Mouse (Mus musculus): ENCODE data around the gene Zfp961.
"Not testable (repeated sequence)": the region's sequence is repeated elsewhere in the genome, so short reads cannot be mapped to it uniquely, and the experiment has no call there.

The Zfp961 gene

GRCm38 (mm10) chr8:71961796-71962195 is 11.0 kb downstream of the Zfp961 start:
- in situ Hi-C loops (cut with MboI): no loop called here

GRCm38 (mm10) chr8:71964051-71964450 is 13.2 kb downstream of the Zfp961 start:
- in situ Hi-C loops (cut with MboI): no loop called here

DNA sequence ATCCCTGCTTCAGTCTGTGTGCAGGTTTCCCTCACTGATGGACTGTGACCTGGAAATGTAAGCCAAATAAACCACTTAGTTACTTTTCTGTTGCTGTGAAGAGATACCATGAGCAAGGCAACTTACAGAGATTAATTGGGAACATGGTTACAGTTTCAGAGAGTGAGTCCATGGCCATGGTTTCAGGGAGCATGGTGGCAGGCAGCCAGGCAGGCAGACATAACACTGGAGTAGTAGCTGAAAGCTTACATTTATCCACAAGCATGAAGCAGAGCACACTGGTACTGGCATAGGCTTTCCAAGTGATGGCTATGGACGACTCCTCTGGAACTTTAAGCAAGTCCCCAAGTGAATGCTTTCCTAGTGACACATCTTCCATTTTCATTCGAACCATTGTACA is 14.3 kb downstream of the Zfp961 start:
- in situ Hi-C loops (cut with MboI): no loop called here

GRCm38 (mm10) chr8:71966411-71966810 is 15.6 kb downstream of the Zfp961 start:
- in situ Hi-C loops (cut with MboI): no loop called here

DNA sequence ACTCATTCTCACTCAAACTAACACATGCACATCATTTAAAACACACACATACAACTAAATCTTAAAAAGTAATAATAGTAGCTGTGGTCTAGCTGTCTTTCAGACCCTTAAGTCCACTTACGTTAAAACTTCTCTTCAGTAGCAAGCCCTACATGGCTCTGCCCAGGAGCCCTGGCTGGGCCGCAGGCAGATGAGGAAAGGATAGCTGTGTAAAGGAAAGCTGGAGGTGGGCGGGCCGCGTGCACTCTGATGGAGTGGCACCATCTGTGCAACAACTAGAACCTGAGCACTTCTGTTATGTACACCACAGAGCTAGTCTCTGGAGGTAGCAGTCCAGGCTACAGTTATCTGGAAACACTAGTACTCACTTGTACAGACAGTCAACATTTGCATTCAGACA is 16.4 kb downstream of the Zfp961 start:
- in situ Hi-C loops (cut with MboI): no loop called here

GRCm38 (mm10) chr8:71968100-71968499 is 17.3 kb downstream of the Zfp961 start:
- in situ Hi-C loops (cut with MboI): no loop called here

DNA sequence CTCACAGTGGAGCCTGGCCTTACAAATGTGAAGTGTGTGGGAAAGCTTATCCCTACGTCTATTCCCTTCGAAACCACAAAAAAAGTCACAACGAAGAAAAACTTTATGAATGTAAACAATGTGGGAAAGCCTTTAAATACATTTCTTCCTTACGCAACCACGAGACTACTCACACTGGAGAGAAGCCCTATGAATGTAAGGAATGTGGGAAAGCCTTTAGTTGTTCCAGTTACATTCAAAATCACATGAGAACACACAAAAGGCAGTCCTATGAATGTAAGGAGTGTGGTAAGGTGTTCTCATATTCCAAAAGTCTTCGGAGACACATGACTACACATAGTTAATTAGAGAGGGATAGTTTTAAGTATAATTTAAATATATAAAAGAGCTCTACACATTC is 17.8 kb downstream of the Zfp961 start:
- in situ Hi-C loops (cut with MboI): no loop called here

- in situ Hi-C loops (cut with MboI): no loop called here
Measured at GRCm38 (mm10) chr8:71971945-71972344, 21.1 kb downstream of the Zfp961 start.

DNA sequence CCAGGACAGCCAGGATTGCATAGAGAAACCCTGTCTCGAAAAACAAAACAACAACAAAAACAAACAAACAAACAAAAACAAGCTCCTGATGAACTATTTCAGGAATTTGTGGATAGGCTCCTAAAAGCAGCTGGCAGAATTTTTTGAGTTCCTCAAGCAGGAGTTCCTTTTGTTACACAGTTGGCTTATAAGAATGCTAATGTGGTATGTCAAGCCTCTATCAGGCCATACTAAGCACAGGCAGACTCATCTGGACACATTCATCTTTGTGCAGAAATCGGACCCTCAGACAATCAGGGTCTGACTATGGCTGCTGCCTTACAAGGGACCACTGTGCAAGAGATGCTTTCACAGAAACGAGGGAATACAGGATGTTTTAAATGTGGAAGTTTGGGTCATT is 23.4 kb downstream of the Zfp961 start:
- in situ Hi-C loops (cut with MboI): no loop called here

- in situ Hi-C loops (cut with MboI): loop anchor here (25.0 kb wide), 1 partner anchor 844 kb away; no protein-coding TSS in a partner anchor
Measured at GRCm38 (mm10) chr8:71981032-71981431, 30.2 kb downstream of the Zfp961 start.

DNA sequence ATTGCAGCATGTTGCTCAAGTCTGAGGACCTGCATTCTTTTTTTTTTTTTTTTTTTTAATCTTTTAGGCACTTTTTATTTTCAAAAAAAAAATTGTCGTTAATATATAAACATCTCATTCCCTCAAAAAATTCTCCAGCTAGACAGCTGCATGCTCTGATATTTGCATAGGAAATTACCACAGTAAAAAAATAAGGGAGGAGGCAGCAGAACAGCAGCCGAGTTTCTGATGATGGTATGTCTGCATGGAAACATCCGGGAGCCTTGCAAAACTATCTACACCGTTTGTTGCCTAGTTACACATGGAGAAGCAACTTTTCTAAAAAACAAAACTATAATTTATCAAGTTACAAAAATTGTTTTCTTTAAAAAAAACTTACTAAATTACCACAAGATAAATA is 30.6 kb downstream of the Zfp961 start:
- in situ Hi-C loops (cut with MboI): loop anchor here (25.0 kb wide), 1 partner anchor 844 kb away; no protein-coding TSS in a partner anchor

DNA sequence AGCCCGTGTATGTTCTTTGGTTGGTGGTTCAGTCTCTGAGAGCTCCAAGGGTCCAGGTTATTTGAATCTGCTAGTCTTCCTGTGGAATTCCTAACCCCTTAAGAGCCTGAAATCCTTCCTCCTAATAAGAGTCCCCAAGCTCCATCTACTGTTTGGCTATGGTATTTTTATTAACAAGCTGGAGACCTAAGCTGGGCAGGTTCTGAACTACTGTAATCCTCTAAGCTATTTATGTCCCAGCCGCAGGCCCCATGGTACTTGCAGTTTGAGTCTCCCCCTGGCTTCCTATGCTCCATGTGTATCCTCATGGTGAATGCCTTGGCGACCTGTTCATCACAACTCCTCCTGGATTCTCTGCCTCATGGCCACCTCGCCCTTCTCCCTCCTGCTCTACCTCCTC is 33.8 kb downstream of the Zfp961 start:
- in situ Hi-C loops (cut with MboI): loop anchor here (25.0 kb wide), 1 partner anchor 847 kb away; no protein-coding TSS in a partner anchor

GRCm38 (mm10) chr8:71988110-71988866 is 37.5 kb downstream of the Zfp961 start:
- in situ Hi-C loops (cut with MboI): loop anchor here (25.0 kb wide), 1 partner anchor 851 kb away; no protein-coding TSS in a partner anchor

DNA sequence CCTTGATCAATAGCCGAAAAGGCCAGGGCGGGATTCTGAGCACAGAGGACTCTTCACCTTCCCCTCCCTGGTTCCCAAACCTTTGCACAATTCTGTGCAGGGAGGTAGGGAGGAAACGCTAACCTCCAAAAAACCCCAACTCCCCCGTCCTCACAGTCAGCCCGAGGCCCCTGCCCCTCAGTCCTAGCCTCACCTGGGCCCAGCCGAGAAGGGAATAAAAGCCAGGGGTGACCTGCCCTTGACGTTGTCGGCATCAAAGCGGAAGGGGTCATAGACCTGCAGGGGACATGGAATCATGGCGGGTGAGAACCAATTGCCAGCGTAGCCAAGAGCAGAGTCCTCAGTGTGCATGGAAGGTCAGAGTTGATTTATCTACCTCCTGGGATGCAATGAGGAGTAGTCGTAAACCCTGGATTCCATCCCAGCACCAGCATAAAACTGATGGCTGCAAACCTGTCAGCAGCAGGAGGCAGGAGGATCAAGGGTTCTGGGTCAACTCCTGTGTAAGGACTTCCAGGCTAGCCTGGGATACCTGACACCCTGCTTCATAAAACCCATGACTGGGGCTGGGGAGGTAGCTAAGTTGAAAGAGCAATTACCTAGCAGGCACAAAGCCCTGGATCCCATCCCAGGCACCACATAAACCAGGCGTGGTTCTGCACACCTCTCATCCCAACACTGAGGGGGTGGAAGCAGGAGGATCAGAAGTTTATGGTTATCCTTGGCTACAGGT is 38.2 kb downstream of the Zfp961 start:
- in situ Hi-C loops (cut with MboI): loop anchor here (25.0 kb wide), 1 partner anchor 852 kb away; no protein-coding TSS in a partner anchor

GRCm38 (mm10) chr8:71999434-71999833 is 48.6 kb downstream of the Zfp961 start:
- in situ Hi-C loops (cut with MboI): loop anchor here (25.0 kb wide), 1 partner anchor 862 kb away; no protein-coding TSS in a partner anchor

DNA sequence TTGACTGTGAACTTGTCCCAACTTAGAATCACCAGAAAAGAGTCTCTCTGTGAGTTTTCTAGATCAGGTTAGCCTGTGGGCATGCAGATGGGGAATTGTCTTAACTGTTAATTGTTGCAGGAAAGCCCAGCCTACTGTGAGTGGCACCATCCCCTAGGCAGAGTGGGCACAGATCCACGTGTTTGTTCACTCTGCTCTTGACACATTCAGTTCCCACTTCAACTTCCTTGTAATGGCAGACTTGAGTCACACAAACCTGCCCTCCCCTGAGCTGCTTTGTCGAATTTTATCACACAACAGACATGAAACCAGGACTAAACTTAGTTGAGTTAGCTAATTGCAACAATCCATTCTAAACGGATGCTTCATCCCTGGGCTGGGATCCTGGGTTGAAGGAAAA is 49.4 kb downstream of the Zfp961 start:
- in situ Hi-C loops (cut with MboI): no loop called here

GRCm38 (mm10) chr8:72002942-72003341 is 52.1 kb downstream of the Zfp961 start:
- in situ Hi-C loops (cut with MboI): no loop called here

- in situ Hi-C loops (cut with MboI): no loop called here
Measured at GRCm38 (mm10) chr8:72005912-72006311, 55.1 kb downstream of the Zfp961 start.

DNA sequence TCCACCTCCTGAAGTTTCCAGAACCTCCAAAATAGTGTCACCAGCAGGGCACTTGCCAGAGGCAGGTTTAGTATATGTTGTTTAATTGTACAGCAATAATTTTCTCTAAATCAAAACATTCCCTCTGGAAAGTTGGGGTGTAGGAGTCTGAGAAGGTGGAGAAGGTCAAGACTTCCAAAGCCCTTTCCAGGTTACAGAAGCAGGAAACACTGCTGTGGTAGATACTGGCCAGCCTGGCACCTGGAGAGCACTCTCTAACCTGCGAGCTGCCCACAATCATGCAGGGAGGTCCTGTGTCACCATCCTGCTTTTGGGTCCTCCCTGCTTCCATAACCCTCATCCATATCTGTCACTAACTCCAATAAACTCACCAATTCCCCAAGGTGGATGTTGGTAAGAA is 55.9 kb downstream of the Zfp961 start:
- in situ Hi-C loops (cut with MboI): no loop called here

- in situ Hi-C loops (cut with MboI): no loop called here
Measured at GRCm38 (mm10) chr8:72008134-72008641, 57.4 kb downstream of the Zfp961 start.

DNA sequence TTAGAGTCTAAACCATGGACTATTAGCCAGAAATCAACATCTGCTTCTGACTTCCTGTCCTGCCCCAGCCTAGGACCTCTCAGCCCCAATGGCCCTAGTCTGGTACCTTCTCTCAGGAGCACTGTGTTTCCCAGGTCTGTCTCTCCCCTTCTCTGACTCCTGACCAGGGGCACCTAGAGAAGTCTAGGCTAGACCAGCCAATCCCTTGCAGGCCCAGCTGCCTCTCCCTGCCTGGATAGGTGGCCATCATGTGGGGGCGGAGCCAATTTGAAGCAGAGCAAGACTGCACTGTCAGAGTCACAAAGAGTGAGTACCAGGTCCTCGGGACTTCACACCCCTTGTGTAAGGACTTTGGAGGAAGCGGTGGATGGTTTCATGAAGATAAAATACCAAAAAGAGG is 58.6 kb downstream of the Zfp961 start, which contains the start of gene Cyp4f18:
Cyp4f18 (minus strand) TSS at position 154 of the 400 bp plus-strand sequence.
- in situ Hi-C loops (cut with MboI): no loop called here

- in situ Hi-C loops (cut with MboI): not testable (repeated sequence)
Measured at GRCm38 (mm10) chr8:72013506-72014228, 62.8 kb downstream of the Zfp961 start.
